Comparison of ENCODE assay signal across 8 mouse cellular contexts in the genomic region with DNA sequence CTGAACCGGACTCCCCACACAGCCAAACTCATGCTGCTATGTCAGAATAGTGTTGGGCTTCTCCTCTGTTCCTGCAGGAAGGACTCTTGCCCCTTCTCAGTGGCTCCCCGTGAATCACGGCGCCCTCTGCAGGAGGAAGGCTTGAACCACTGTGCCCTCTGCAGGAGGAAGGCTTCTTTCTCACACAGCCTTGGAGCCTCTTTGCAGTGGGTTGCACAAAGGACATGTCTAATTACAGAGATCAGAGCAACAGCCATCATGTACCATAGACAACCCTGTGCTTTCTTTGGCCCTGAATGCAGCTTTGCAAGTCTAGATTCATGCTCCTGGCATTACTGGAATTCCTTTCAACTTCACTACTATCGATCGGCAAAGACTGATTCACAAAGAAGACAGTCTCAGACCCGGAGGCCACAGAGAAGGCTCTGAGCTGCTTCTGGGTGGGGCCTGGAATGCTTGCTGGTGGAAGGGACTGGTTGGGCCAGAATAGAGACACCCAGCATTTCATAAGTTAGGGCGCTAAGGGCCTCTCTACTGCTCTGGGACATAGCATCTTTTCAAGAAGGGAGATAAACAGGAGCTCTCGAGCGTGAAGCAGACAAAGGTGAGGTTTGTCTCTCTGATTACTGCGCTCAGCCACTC. TPM values are rescaled to one million over a fixed set of nuclear protein-coding genes. Genes with fewer than 3 reads are reported as not detected.
DNase-seq lines count a peak whose midpoint lies in the region; ATAC-seq and TF ChIP-seq lines count a peak whose summit lies in the region.

No protein-coding gene starts in this region.

- TF ChIP-seq CTCF in gastrocnemius, adult 2 months (IDR thresholded peaks at IDR 0.05), result peak; percentile 53

- DNase-seq in gastrocnemius, adult 2 months, result peak; percentile 30
- DNase-seq in gastrocnemius, postnatal 25 days, result no peak
- DNase-seq in urinary bladder, postnatal 25 days (ENCODE audit: low spot score), result peak; percentile 31
- no peak for DNase-seq in urinary bladder, postnatal 36 days (ENCODE audit: low spot score in 2 of 2)
- DNase-seq in kidney, postnatal 4 days, result peak; percentile 81 to 83
- peak; percentile 82 for DNase-seq in neural tube, embryonic 11.5 days (ENCODE audit: low spot score)
- no peak for DNase-seq in layer of hippocampus, adult 11-12 months (ENCODE audit: low spot score)

- ATAC-seq in forebrain, embryonic 12.5 days (ENCODE audit: low FRiP score), result peak; percentile 44; the same call in 1 of the 2 replicates
- ATAC-seq in neural tube, embryonic 11.5 days (ENCODE audit: insufficient read depth, low FRiP score, low TSS enrichment), result peak; percentile 23; the same call in 1 of the 2 replicates

- WGBS in forebrain, embryonic 12.5 days, result 23% methylated on average over 11 of the region's 11 CpGs
- WGBS in neural tube, embryonic 11.5 days, result 42% methylated on average over 11 of the region's 11 CpGs

- H3K9ac ChIP-seq in forebrain, embryonic 12.5 days, result 0 out of 2 replicates have a peak overlapping the region, but pooled peaks have one; percentile 12
- H3K9ac ChIP-seq in neural tube, embryonic 11.5 days (ENCODE audit: low read length), result no peak overlapping the region

- no peaks in the 10 kb centered on the region for H3K36me3 ChIP-seq in forebrain, embryonic 12.5 days (replicated peaks)
- no peaks in the 10 kb centered on the region for H3K36me3 ChIP-seq in neural tube, embryonic 11.5 days (ENCODE audit: control insufficient read depth, insufficient read depth, low read length)

- peaks cover 8% of the 10 kb centered on the region; the same call in 1 of the 2 replicates for H3K27me3 ChIP-seq in forebrain, embryonic 12.5 days
- no peaks in the 10 kb centered on the region for H3K27me3 ChIP-seq in neural tube, embryonic 11.5 days (ENCODE audit: control insufficient read depth, insufficient read depth, low read length)

- no peak overlapping the region for H3K4me3 ChIP-seq in gastrocnemius, adult 2 months
- no peak overlapping the region for H3K4me3 ChIP-seq in forebrain, embryonic 12.5 days (replicated peaks)
- H3K4me3 ChIP-seq in neural tube, embryonic 11.5 days (ENCODE audit: low read depth, low read length), result no peak overlapping the region

- H3K4me2 ChIP-seq in forebrain, embryonic 12.5 days, result peak overlapping the region; percentile 4; the same call in 1 of the 2 replicates
- no peak overlapping the region for H3K4me2 ChIP-seq in neural tube, embryonic 11.5 days (ENCODE audit: low read depth)

- no peaks in the 10 kb centered on the region for H3K9me3 ChIP-seq in forebrain, embryonic 12.5 days
- no peaks in the 10 kb centered on the region for H3K9me3 ChIP-seq in neural tube, embryonic 11.5 days (ENCODE audit: control insufficient read depth, low read length)

- H3K4me1 ChIP-seq in forebrain, embryonic 12.5 days, result peaks cover 26% of the 10 kb centered on the region
- peaks cover 6% of the 10 kb centered on the region; the same call in 1 of the 2 replicates for H3K4me1 ChIP-seq in neural tube, embryonic 11.5 days (ENCODE audit: control insufficient read depth, insufficient read depth, low read length)

- intact Hi-C loops in gastrocnemius, adult 2 months (cut with DNase I), result loop anchor here (10.0 kb wide), 1 partner anchor 455 kb away; no protein-coding TSS in a partner anchor

- no peak overlapping the region for H3K27ac ChIP-seq in gastrocnemius, adult 2 months
- H3K27ac ChIP-seq in forebrain, embryonic 12.5 days, result no peak overlapping the region
- no peak overlapping the region for H3K27ac ChIP-seq in neural tube, embryonic 11.5 days (ENCODE audit: low read depth, low read length)

RNA-seq across cellular contexts. Expression of gene Tex35, which starts 29.0 kb away (rescaled TPM):
- total RNA-seq in gastrocnemius, adult 2 months (2021), result not detected
- not detected for total RNA-seq in gastrocnemius, postnatal 25 days (2021)
- not detected in 2 replicates for polyA plus RNA-seq in forebrain, embryonic 12.5 days (2016; fragmentation: Nextera tagmentation; extraction: Ambion mirVana)
- polyA plus RNA-seq in neural tube, embryonic 11.5 days (2014; fragmentation: Nextera tagmentation; extraction: Ambion mirVana), result not detected in 2 replicates

Comparison
In these comparisons a context has a peak if more than half of its experiments do, and no peak if none do; other contexts are left out.
1. DNase-seq: peak in gastrocnemius, adult 2 months (single experiment), urinary bladder, postnatal 25 days (single experiment), kidney, postnatal 4 days (2 of 2) and neural tube, embryonic 11.5 days (single experiment); none in gastrocnemius, postnatal 25 days (single experiment), urinary bladder, postnatal 36 days (0 of 2) and layer of hippocampus, adult 11-12 months (single experiment).